Mouse (Mus musculus) CD8-positive naive resting alpha-beta T cell, adult 2 months (primary cell): Measurements from ENCODE around the gene Ap4m1.
"Not testable (repeated sequence)": the region's sequence is repeated elsewhere in the genome, so short reads cannot be mapped to it uniquely, and the experiment has no call there.

Experiments used
- DNase-seq, 2 experiments: peaks; one replicate each; pipeline ENCODE4 v3.0.0; 2022; ENCODE audit warnings: low read depth in 2 of 2, low spot score in 2 of 2

Gene Ap4m1

DNA sequence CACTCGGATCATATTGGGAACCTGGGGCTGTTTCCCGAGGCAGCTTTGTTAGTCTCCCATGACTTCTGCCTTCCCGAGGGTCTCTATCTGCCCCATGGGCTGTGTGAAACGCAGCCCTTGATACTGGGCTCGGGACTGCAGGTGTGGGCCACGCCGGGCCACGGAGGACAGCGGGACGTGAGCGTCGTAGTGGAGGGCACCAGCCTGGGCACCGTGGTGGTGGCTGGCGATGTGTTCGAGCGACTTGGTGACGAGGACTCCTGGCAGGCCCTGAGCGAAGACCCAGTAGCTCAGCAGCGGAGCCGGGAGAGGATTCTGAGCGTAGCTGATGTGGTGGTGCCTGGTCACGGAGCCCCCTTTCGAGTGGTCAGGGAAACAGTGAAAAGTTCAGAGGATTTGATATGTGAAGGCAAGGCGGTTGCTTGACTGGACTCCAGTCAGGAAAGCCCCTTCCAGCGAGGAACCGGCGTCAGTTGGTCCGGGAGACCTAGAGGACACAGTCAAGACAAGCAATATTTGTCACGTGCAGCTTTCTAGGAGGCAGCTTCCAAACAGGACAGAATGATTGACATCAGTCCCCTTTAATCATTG is 23.0 kb downstream of the Ap4m1 start:
- peak in 1 of 2 experiments; percentile 6 for DNase-seq

DNA sequence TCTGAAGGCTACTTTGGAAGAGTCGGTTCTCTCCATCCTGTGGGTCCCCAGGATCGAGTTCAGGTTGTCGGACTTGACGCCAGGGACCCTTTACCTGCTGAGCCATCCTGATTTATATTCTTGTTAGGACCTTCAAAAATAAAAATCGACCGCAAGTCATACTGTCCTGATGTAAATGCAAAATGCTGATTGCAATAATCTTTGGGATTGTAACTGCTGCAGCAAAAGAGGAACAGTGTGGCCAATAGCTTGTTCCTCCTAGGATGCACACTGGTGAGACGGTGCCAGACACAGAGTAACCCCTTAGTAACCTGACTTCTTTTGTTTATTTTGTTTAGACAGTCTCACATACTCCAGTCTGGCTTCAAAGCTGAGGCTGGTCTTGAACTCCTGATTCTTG is 23.7 kb downstream of the Ap4m1 start:
- DNase-seq = no peak

DNA sequence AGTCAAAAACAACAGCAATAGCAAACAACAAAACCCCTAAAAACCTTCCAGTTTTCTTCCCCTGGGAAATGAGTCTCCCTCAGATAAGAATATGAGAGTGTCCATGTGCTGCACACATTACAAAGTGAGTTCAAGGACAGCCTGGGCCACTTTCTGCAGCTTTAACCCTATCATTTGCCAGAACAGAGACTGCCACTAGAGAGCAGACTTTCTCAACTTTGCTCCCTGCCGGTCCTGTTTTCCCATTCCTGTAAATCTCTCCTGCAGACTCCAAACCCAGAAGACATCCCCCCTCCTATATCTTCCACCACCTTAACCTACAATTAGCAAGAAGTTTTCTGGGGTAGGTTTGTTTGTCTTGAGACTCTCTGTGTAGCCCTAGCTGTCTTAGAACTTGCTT is 27.8 kb downstream of the Ap4m1 start:
- no peak for DNase-seq

DNA sequence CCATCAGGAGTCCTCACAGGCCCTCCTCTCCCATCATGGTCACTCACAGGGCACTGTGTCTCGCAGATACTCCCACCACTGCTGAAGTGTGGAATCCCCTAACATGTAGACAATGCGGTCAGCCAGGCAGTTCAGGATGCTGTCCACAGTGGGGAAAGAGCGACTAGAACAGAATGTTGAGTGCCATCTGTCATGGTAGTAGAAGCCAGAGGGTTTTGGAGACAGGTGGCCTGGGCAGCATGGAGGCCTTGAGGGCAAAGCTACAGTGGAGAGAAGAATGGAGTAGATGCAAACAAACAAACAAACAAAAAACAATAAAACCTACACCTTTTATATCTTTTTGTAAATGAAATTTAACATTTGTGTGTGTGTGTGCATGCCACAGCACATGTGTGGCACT is 30.3 kb downstream of the Ap4m1 start:
- DNase-seq = no peak

DNA sequence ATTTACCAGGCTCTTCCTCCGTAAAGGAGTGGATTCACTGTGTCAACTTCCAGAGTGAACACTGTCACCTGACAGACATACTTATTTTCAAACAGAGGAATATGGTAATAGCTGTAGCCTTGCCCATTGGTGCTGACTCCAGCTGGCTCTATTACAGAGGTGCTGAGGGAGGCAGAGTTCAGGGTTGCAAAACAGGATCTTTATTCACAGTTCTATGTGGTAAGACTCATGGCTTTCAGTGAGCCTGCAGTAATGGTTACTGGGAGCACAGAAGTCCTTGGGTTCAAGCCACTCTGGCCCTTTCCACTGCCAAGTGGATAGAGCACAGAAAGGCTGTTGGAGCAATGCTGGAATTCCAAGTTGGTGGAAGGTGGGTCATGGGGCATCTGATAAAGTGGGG is 35.5 kb downstream of the Ap4m1 start:
- DNase-seq = no peak

DNA sequence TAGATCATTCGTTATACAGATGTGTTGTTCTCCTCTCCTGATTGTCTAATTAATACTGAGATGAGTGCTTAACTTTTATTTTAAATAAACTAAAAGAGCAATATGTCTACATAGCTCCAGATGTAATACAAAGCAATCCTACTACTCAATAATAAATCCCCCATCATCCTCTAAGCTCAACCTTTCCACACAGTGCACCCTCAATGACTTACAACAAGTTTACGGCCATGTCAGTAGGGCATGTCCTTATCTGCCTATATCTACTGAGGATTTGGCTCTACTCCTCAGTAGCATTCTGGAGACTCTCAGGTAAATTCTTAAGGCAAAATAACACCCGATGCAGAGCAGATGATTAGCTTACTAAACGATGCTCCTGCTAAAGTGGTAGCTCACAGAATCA is 36.1 kb downstream of the Ap4m1 start:
- no peak for DNase-seq

DNA sequence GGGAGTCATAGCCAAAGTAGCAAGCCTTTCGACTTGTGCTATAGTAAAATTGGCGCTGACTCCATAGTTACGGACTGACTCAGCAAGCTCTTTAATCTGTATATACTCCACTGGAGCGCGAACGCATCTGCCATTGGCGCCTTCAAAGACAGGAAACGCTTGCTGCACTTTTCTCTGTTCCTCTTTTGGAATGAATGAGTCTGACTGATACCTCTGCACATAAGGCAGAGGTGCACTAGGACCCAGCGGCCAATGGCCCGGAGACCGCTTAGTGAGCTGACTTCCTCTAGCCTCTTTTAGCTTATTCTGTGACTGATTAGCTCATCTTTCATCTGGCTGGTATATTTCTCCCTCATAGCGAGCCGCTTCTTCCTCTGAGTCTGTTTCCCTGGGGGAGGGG is 44.8 kb downstream of the Ap4m1 start:
- not testable (repeated sequence) for DNase-seq

DNA sequence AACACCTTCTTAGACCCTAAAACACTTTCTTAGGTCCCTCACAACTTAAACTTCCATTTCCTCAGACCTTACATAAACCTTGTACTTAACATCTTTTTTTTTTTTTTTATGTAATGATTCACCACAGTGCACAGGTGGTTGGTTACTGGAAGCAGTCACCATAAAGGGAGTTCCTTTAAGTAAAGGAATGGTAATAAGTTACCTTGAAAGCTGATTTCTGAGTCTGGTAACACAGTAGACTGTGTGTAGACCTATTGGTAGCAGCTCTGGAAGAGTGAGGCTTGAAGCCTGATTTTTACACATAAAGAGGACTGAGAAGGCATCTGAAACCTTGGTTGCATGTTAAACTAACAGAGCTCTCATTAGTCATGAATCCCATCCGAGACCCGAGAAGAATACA is 48.1 kb downstream of the Ap4m1 start:
- no peak for DNase-seq

DNA sequence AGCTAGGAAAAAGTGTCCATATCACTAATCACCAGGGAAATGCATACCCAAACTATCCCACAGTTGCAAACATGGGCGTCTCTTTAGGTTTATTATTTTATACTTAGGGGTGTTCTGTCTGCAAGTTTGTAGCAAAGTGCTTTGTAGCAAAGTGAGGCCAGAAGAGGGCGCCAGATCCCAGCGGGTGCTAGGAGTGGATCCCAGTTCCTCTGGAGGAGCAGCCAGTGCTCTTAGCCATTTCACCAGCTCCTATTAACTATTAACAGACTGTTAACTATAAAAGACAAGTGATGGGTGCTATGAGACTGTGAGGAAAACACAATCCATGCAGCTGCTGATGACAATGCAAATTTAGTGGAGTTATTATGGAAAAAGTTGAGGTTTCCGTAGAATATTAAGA is 50.3 kb downstream of the Ap4m1 start:
- DNase-seq = peak; percentile 67 to 70

DNA sequence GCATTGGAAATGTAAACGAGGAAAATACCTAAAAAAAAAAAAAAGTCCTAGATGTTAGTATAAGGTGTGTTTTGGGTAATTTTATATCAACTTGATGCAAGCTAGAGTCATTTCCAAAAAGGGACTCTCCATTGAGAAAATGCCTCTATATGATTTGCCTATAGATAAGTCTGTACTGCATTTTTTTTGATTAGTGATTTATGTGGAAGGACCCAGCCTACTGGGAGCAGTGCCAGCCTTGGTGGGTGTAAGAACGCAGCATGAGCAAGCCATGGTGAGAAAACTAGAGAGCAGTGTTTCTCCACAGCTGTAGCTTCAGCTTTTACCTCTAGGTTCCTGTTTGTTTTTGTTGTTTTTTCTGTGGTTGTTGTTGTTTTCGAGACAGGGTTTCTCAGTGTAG is 51.5 kb downstream of the Ap4m1 start:
- DNase-seq = no peak

DNA sequence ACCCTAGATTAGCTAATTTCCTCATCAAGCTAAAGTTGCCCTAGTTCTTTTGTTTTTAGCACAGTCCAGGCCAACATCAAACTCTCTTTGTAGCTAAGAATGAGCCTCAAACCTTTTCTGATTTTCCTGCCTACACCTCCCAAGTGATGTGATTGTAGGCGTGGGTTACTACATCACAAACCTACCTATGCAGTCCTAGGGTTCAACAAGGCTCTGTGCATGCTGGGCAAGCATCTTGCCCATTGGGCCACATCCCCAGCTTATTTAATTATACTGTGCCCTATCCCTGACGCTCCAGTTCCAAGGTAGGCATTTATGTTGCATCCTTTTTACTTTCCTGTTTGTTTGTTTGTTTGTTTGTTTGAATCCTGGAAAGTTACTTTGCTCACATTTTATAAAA is 53.9 kb downstream of the Ap4m1 start, which contains the start of gene Nxpe5:
Nxpe5 (plus strand) TSS at position 199 of the 400 bp plus-strand sequence.
- DNase-seq = no peak

DNA sequence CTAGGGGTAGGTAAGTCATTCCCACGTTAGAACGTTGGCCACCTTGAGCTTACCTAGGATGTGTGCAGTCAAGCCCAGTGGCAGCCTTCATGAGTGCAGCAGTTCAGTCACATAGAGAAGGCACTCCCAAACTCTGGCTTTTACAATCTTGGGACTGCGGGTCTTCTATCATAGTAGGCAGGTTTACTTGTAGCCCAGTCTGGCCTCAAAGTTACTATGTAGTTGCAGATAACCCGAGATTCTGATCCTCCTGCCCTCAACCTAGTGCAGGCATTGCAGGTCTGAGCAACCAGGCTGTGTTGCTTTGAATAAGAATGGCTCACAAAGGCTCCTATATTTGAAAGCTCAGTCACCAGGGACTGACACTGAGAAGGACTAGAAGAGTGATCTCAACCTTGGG is 54.7 kb downstream of the Ap4m1 start:
- DNase-seq = no peak

DNA sequence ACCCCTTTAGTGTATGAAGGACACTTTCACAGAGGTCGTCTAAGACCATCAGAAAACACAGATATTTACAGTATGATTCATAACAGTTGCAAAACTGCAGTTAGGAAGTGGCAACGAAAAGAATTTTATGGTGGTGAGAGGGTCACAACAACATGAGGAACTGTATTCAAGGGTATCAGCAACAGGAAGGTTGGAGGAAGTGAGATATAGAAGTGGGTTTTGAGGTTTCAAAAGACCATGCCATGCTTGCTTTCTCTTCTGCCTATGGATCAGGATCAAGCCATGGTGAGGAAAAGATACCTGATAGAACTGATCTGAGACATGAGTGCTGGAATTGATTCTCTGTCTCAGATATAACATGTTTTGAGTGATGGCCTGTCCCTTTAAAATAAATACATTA is 55.6 kb downstream of the Ap4m1 start:
- DNase-seq = no peak

DNA sequence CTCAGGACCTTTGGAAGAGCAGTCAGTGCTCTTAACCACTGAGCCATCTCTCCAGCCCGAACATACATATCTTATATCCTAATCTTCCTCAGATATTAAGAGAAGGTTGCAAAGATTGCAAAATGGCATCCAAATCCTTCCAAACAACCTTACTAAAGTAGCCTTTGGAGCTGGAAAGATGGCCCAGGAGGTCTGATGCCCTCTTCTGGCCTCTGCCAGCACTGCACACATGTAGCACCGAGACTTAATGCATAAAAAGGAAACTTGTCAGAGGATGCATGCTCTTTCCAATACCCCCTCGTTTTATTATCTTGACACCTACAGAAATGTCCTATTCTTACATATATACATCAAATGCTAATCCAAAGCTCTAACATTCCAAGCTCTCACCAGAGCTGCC is 56.2 kb downstream of the Ap4m1 start:
- peak in 1 of 2 experiments; percentile 33 for DNase-seq

DNA sequence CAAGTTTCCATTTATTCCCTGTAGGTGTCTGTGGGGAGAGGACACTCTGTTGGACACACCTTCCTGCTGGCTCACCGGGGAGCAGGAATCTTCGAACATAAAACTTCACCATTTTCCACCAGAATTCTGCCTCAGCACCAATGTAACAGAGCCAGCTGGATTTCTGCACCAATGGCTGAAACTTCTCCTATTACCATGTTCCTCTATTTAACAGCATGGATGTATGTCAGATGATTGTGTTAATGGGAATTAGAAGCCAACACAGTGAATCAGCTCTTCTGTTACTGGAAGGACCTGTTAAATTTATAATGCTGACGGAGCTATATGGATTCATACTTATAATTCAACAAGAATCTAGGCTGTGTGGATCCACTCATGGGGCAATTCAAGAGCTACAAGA is 57.7 kb downstream of the Ap4m1 start:
- DNase-seq = no peak
